9 mouse cellular contexts compared by ENCODE assay signal in genomic region chr7:141670999-141671398, GRCm38 (mm10). TPM values are rescaled to one million over a fixed set of nuclear protein-coding genes. Genes with fewer than 3 reads are reported as not detected.
DNase-seq lines count a peak whose midpoint lies in the region; ATAC-seq and TF ChIP-seq lines count a peak whose summit lies in the region.
"Had no signal": no experiment of that assay in that cellular context is flagged by ENCODE, and none has a peak within 500 bp of the region (broad histone marks: within the 10 kb centered on the region; RNA-seq: fewer than 3 reads in every experiment).

No protein-coding gene starts in this region.

- no peaks in the 10 kb centered on the region for H3K36me3 ChIP-seq in spleen, adult 2 months (ENCODE audit: control insufficient read depth, insufficient read depth, low read length)

- peak; percentile 19; the same call in 1 of the 2 replicates for TF ChIP-seq CTCF in spleen, adult 2 months (IDR thresholded peaks at IDR 0.05; ENCODE audit: extremely low read depth, insufficient read depth, insufficient read length, insufficient replicate concordance)

- no peaks in the 10 kb centered on the region for H3K27me3 ChIP-seq in spleen, adult 2 months (ENCODE audit: control insufficient read depth, insufficient read depth, low read length)

- no peak for TF ChIP-seq POLR2A in spleen, adult 2 months (IDR thresholded peaks at IDR 0.05; ENCODE audit: low read depth, low read length)

- peak; percentile 26 for DNase-seq in adrenal gland, postnatal 14 days
- DNase-seq in adrenal gland, postnatal 4 days (ENCODE audit: low spot score in 2 of 2), result no peak
- DNase-seq in 3T3-L1 (ENCODE audit: low read depth, low spot score), result peak; percentile 50
- peak; percentile 71 for DNase-seq in c-Kit-positive CD71-positive TER-119-positive erythroid progenitor cells, embryonic 14.5 days (ENCODE audit: low spot score)
- peak; percentile 65 to 69 for DNase-seq in kidney, postnatal 4 days
- peak; percentile 4 to 14 for DNase-seq in spleen, adult 2 months (ENCODE audit: low read depth in 1 of 2, low spot score in 2 of 2)
- no peak for DNase-seq in left cerebral cortex, adult 9 months (ENCODE audit: low spot score in 2 of 2)

- no peak for ATAC-seq in frontal cortex, adult (ENCODE audit: low TSS enrichment)

- no peak overlapping the region for H3K4me3 ChIP-seq in spleen, adult 2 months (ENCODE audit: extremely low read depth, insufficient read depth, insufficient read length)

- WGBS in spleen, adult 2 months, result 69% methylated on average over 4 of the region's 4 CpGs

- no peaks in the 10 kb centered on the region for H3K4me1 ChIP-seq in spleen, adult 2 months (ENCODE audit: control insufficient read depth, insufficient read depth, insufficient read length)

- no peak overlapping the region for H3K27ac ChIP-seq in spleen, adult 2 months (ENCODE audit: insufficient read depth, low read length)

RNA-seq across cellular contexts. Expression of gene Muc6, which starts 15.9 kb away (rescaled TPM):
- not detected in 2 replicates for total RNA-seq in adrenal gland, postnatal 14 days (2021)
- total RNA-seq in adrenal gland, postnatal 4 days (2021), result under 1 TPM; 0.08 to 0.14 TPM
- polyA plus RNA-seq in spleen, adult 2 months (2012; rRNA removed), result 0.06 and 0.08 TPM in 2 replicates
- total RNA-seq: heart, postnatal 14 days had no signal

RNA-seq across cellular contexts. Expression of gene Muc2, which starts 19.1 kb away (rescaled TPM):
- total RNA-seq in adrenal gland, postnatal 14 days (2021), result 0.78 and 4.3 TPM in 2 replicates
- total RNA-seq in adrenal gland, postnatal 4 days (2021), result 1 to 10 TPM in 1 of 2 experiments, under 1 TPM in 1; 0.45 to 1.1 TPM
- 0.36 and 1.0 TPM in 2 replicates for polyA plus RNA-seq in spleen, adult 2 months (2012; rRNA removed)

Comparison
In these comparisons a context has a peak if more than half of its experiments do, and no peak if none do; other contexts are left out.
1. DNase-seq: peak in adrenal gland, postnatal 14 days (single experiment), 3T3-L1 (single experiment), c-Kit-positive CD71-positive TER-119-positive erythroid progenitor cells, embryonic 14.5 days (single experiment), kidney, postnatal 4 days (2 of 2) and spleen, adult 2 months (2 of 2); none in adrenal gland, postnatal 4 days (0 of 2) and left cerebral cortex, adult 9 months (0 of 2).